Mouse (Mus musculus): ENCODE data around the gene Prkca. TPM values are rescaled to one million over a fixed set of nuclear protein-coding genes. Genes with fewer than 3 reads are reported as not detected.
"Not testable (repeated sequence)": the region's sequence is repeated elsewhere in the genome, so short reads cannot be mapped to it uniquely, and the experiment has no call there.

The Prkca gene
- polyA plus RNA-seq, 1 experiment from 2014 or later: 9.7 TPM

- ATAC-seq (ENCODE audit: insufficient number of reproducible peaks, low FRiP score, low TSS enrichment, low read depth): no peak
- Histone ChIP-seq H3K9me3 (replicated peaks) (no peaks in the 10 kb centered on the region), H3K4me1 (no peaks in the 10 kb centered on the region), H3K4me3 (replicated peaks) (no peak overlapping the region), H3K9ac (no peak overlapping the region), H3K4me2 (replicated peaks) (no peak overlapping the region), H3K36me3 (no peaks in the 10 kb centered on the region), H3K27me3 (no peaks in the 10 kb centered on the region), H3K27ac (replicated peaks) (no peak overlapping the region)
- 68% methylated on average over 8 of the region's 8 CpGs for WGBS
These were observed 242.3 kb downstream of the Prkca start for GRCm38 (mm10) chr11:108101280-108101950.

- Histone ChIP-seq H3K36me3 (no peaks in the 10 kb centered on the region), H3K9me3 (replicated peaks) (no peaks in the 10 kb centered on the region), H3K4me2 (replicated peaks) (no peak overlapping the region), H3K9ac (no peak overlapping the region), H3K27me3 (no peaks in the 10 kb centered on the region), H3K27ac (replicated peaks) (no peak overlapping the region), H3K4me3 (replicated peaks) (no peak overlapping the region), H3K4me1 (no peaks in the 10 kb centered on the region)
- 76% methylated on average over 7 of the region's 7 CpGs for WGBS
- ATAC-seq (ENCODE audit: insufficient number of reproducible peaks, low FRiP score, low TSS enrichment, low read depth): no peak
These were observed 245.4 kb downstream of the Prkca start for GRCm38 (mm10) chr11:108098306-108098705.

- no peak overlapping the region for H3K4me3 ChIP-seq (replicated peaks)
- H3K4me2 ChIP-seq (replicated peaks): no peak overlapping the region
- H3K9ac ChIP-seq: no peak overlapping the region
- ATAC-seq (ENCODE audit: insufficient number of reproducible peaks, low FRiP score, low TSS enrichment, low read depth): no peak
- no peaks in the 10 kb centered on the region for H3K9me3 ChIP-seq (replicated peaks)
- H3K27ac ChIP-seq (replicated peaks): no peak overlapping the region
- WGBS: 89% methylated on average over 5 of the region's 5 CpGs
- H3K36me3 ChIP-seq: no peaks in the 10 kb centered on the region
- no peaks in the 10 kb centered on the region for H3K4me1 ChIP-seq
- no peaks in the 10 kb centered on the region for H3K27me3 ChIP-seq
These were observed 248.9 kb downstream of the Prkca start for GRCm38 (mm10) chr11:108094796-108095195.

GRCm38 (mm10) chr11:108093248-108093647 lies 250.5 kb downstream of the Prkca start:
- H3K36me3 ChIP-seq: no peaks in the 10 kb centered on the region
- no peak for ATAC-seq (ENCODE audit: insufficient number of reproducible peaks, low FRiP score, low TSS enrichment, low read depth)
- WGBS: 89% methylated on average over 4 of the region's 4 CpGs

GRCm38 (mm10) chr11:108091238-108091637 lies 252.5 kb downstream of the Prkca start:
- Histone ChIP-seq H3K27ac (replicated peaks) (no peak overlapping the region), H3K27me3 (no peaks in the 10 kb centered on the region), H3K4me2 (replicated peaks) (no peak overlapping the region), H3K36me3 (no peaks in the 10 kb centered on the region), H3K4me1 (no peaks in the 10 kb centered on the region), H3K4me3 (replicated peaks) (no peak overlapping the region), H3K9ac (no peak overlapping the region), H3K9me3 (replicated peaks) (no peaks in the 10 kb centered on the region)
- ATAC-seq (ENCODE audit: insufficient number of reproducible peaks, low FRiP score, low TSS enrichment, low read depth): no peak
- WGBS: 82% methylated on average over 3 of the region's 3 CpGs

More at GRCm38 (mm10) chr11:108093248-108093647, 250.5 kb downstream of the Prkca start:
- H3K9me3 ChIP-seq (replicated peaks): no peaks in the 10 kb centered on the region
- H3K4me2 ChIP-seq (replicated peaks): no peak overlapping the region
- H3K27ac ChIP-seq (replicated peaks): no peak overlapping the region
- no peaks in the 10 kb centered on the region for H3K4me1 ChIP-seq
- no peaks in the 10 kb centered on the region for H3K27me3 ChIP-seq
- no peak overlapping the region for H3K9ac ChIP-seq
- H3K4me3 ChIP-seq (replicated peaks): no peak overlapping the region

- no peak overlapping the region for H3K27ac ChIP-seq (replicated peaks)
- no peaks in the 10 kb centered on the region for H3K9me3 ChIP-seq (replicated peaks)
- H3K4me3 ChIP-seq (replicated peaks): no peak overlapping the region
- 59% methylated on average over 8 of the region's 8 CpGs for WGBS
- no peak overlapping the region for H3K4me2 ChIP-seq (replicated peaks)
- H3K36me3 ChIP-seq: no peaks in the 10 kb centered on the region
- ATAC-seq (ENCODE audit: insufficient number of reproducible peaks, low FRiP score, low TSS enrichment, low read depth): no peak
- H3K4me1 ChIP-seq: no peaks in the 10 kb centered on the region
- no peak overlapping the region for H3K9ac ChIP-seq
- no peaks in the 10 kb centered on the region for H3K27me3 ChIP-seq
These were observed 253.0 kb downstream of the Prkca start for GRCm38 (mm10) chr11:108090706-108091105.

GRCm38 (mm10) chr11:108088063-108088462 lies 255.7 kb downstream of the Prkca start:
- WGBS: 89% methylated on average over 5 of the region's 5 CpGs
- Histone ChIP-seq H3K27ac (replicated peaks) (no peak overlapping the region), H3K4me1 (no peaks in the 10 kb centered on the region)

GRCm38 (mm10) chr11:108087105-108087700 lies 256.5 kb downstream of the Prkca start:
- not testable (repeated sequence) for H3K9ac ChIP-seq; H3K4me1 ChIP-seq; H3K4me2 ChIP-seq (replicated peaks); H3K27me3 ChIP-seq; H3K4me3 ChIP-seq (replicated peaks); H3K36me3 ChIP-seq; H3K9me3 ChIP-seq (replicated peaks); ATAC-seq (ENCODE audit: insufficient number of reproducible peaks, low FRiP score, low TSS enrichment, low read depth); H3K27ac ChIP-seq (replicated peaks)
- WGBS: 84% methylated on average over 1 of the region's 1 CpGs

More at GRCm38 (mm10) chr11:108088063-108088462, 255.7 kb downstream of the Prkca start:
- no peak for ATAC-seq (ENCODE audit: insufficient number of reproducible peaks, low FRiP score, low TSS enrichment, low read depth)
- Histone ChIP-seq H3K4me3 (replicated peaks) (no peak overlapping the region), H3K9me3 (replicated peaks) (no peaks in the 10 kb centered on the region), H3K4me2 (replicated peaks) (no peak overlapping the region), H3K36me3 (no peaks in the 10 kb centered on the region), H3K9ac (no peak overlapping the region), H3K27me3 (no peaks in the 10 kb centered on the region)

- no peak overlapping the region for H3K27ac ChIP-seq (replicated peaks)
- H3K9ac ChIP-seq: no peak overlapping the region
- H3K4me3 ChIP-seq (replicated peaks): no peak overlapping the region
- no peaks in the 10 kb centered on the region for H3K36me3 ChIP-seq
- H3K4me2 ChIP-seq (replicated peaks): no peak overlapping the region
- H3K4me1 ChIP-seq: no peaks in the 10 kb centered on the region
- no peaks in the 10 kb centered on the region for H3K27me3 ChIP-seq
- no peaks in the 10 kb centered on the region for H3K9me3 ChIP-seq (replicated peaks)
- no peak for ATAC-seq (ENCODE audit: insufficient number of reproducible peaks, low FRiP score, low TSS enrichment, low read depth)
These were observed 261.1 kb downstream of the Prkca start for GRCm38 (mm10) chr11:108082673-108083072.

- H3K4me2 ChIP-seq (replicated peaks): no peak overlapping the region
- WGBS: 76% methylated on average over 5 of the region's 5 CpGs
- H3K36me3 ChIP-seq: no peaks in the 10 kb centered on the region
- H3K9me3 ChIP-seq (replicated peaks): no peaks in the 10 kb centered on the region
- no peak overlapping the region for H3K4me3 ChIP-seq (replicated peaks)
- no peak overlapping the region for H3K27ac ChIP-seq (replicated peaks)
- no peak for ATAC-seq (ENCODE audit: insufficient number of reproducible peaks, low FRiP score, low TSS enrichment, low read depth)
- no peaks in the 10 kb centered on the region for H3K4me1 ChIP-seq
- H3K9ac ChIP-seq: no peak overlapping the region
- no peaks in the 10 kb centered on the region for H3K27me3 ChIP-seq
These were observed 263.6 kb downstream of the Prkca start for GRCm38 (mm10) chr11:108079946-108080650.

- WGBS: 90% methylated on average over 5 of the region's 5 CpGs
These were observed 264.3 kb downstream of the Prkca start for GRCm38 (mm10) chr11:108079454-108079853.

More at GRCm38 (mm10) chr11:108079454-108079853, 264.3 kb downstream of the Prkca start:
- H3K4me2 ChIP-seq (replicated peaks): no peak overlapping the region
- no peak overlapping the region for H3K9ac ChIP-seq
- H3K4me1 ChIP-seq: no peaks in the 10 kb centered on the region
- no peak for ATAC-seq (ENCODE audit: insufficient number of reproducible peaks, low FRiP score, low TSS enrichment, low read depth)
- H3K9me3 ChIP-seq (replicated peaks): no peaks in the 10 kb centered on the region
- H3K4me3 ChIP-seq (replicated peaks): no peak overlapping the region
- no peaks in the 10 kb centered on the region for H3K27me3 ChIP-seq
- no peaks in the 10 kb centered on the region for H3K36me3 ChIP-seq
- H3K27ac ChIP-seq (replicated peaks): no peak overlapping the region
